Mouse (Mus musculus) liver, adult 10 weeks (tissue): ENCODE results near the gene Fmr1nb. TPM values are rescaled to one million over a fixed set of nuclear protein-coding genes. Genes with fewer than 3 reads are reported as not detected.

Experiments
- polyA plus RNA-seq: library from polyadenylated mRNA; stranded (reverse); fragments of 350-450 nt; fragmentation: Illumina TruSeq; extraction: RNeasy Lipid Tissue Mini Kit (QIAGEN cat#74804); gene quantifications from one replicate; pipeline ENCODE4 v1.2.3, GENCODE M21; 2014; ENCODE audit warnings: low read depth, low replicate concordance

Fmr1nb gene
- polyA plus RNA-seq, result not detected

DNA sequence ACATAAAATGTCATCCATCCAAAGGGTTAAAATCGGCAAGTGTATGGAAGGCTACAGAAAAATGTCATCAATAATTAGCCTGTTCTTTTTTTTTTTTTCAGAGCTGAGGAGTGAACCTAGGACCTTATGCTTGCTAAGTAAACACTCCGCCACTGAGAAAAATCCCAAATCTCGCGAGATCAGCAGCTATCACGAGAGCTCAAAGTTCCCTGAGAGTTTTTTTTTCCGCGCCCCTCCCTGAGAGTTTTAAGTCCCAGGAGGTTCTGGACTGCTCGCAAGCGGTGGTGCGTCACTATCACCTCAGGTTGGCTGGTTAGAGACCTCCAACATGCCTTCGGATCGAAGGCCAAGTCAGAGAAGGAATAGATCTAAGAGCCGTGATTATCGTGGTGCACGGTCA lies at the start of gene Fmr1nb:
Fmr1nb (plus strand) TSS at position 234 of the 400 bp plus-strand sequence.

DNA sequence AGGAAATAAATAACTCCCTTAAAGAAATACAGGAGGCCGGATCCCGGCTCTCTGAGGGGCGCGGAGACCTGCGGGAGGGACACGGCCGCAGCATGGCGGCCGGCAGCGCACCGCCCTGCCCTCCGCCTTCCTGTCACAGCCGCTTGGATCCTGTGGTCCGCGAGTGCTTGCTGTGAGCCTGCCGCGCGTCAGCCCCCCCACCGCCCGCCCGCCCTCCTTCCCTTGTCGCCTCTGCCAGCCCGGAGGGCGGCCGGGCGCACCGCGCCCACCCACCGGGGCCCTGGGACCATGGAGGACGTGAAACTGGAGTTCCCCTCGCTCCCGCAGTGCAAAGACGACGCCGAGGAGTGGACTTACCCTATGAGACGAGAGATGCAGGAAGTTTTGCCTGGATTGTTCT lies 59.4 kb downstream of the Fmr1nb start, which contains the start of gene Gm14698:
Gm14698 (plus strand) TSS at position 35 of the 400 bp plus-strand sequence.

Other genes starting within 250 kb of the Fmr1nb start
- gene Fmr1, start 83.3 kb upstream of the Fmr1nb start, polyA plus RNA-seq, result 40.3 TPM
- 1.1 TPM for gene Gm14698, start 59.3 kb downstream of the Fmr1nb start, polyA plus RNA-seq
- gene Gm6812, start 131.2 kb downstream of the Fmr1nb start, polyA plus RNA-seq, result not detected